Mouse (Mus musculus) midbrain, embryonic 13.5 days (tissue): ENCODE measurements around the gene Sesn3. TPM values are rescaled to one million over a fixed set of nuclear protein-coding genes. Genes with fewer than 3 reads are reported as not detected.
A peak's percentile ranks its signal among the peaks of the same experiment; 100 is the strongest.

Experiments
- ATAC-seq: fragments of 200-750 bp; cut with Nextera tagmentation; 2 replicates; pipeline ENCODE4 v1.8.0; 2017; ENCODE audit warnings: mild to moderate bottlenecking, moderate TSS enrichment, moderate library complexity
- H3K27ac ChIP-seq: fragments of 300-500 bp; sonication (generic); 2 replicates; pipeline ENCODE4 v1.5.1; 2015; ENCODE audit warnings: inconsistent platforms, mild to moderate bottlenecking, moderate library complexity
- H3K27me3 ChIP-seq: fragments of 300-500 bp; sonication (generic); 2 replicates; pipeline ENCODE4 v1.6.1; 2015; ENCODE audit warnings: mild to moderate bottlenecking, inconsistent platforms
- H3K36me3 ChIP-seq: fragments of 300-500 bp; sonication (generic); 2 replicates; pipeline ENCODE4 v1.6.1; 2015; ENCODE audit warnings: mild to moderate bottlenecking, inconsistent platforms
- H3K4me1 ChIP-seq: fragments of 300-500 bp; sonication (generic); replicated peaks from 2 replicates; pipeline ENCODE4 v1.6.1; 2015; ENCODE audit warnings: inconsistent platforms
- H3K4me2 ChIP-seq: fragments of 300-500 bp; sonication (generic); replicated peaks from 2 replicates; pipeline ENCODE4 v1.6.1; 2015; ENCODE audit warnings: moderate library complexity, mild to moderate bottlenecking, inconsistent platforms
- H3K4me3 ChIP-seq: fragments of 300-500 bp; sonication (generic); replicated peaks from 2 replicates; pipeline ENCODE4 v1.5.1; 2015; ENCODE audit warnings: mild to moderate bottlenecking, inconsistent platforms
- H3K9ac ChIP-seq: fragments of 300-500 bp; sonication (generic); replicated peaks from 2 replicates; pipeline ENCODE4 v1.6.1; 2015; ENCODE audit warnings: mild to moderate bottlenecking, inconsistent platforms
- H3K9me3 ChIP-seq: fragments of 300-500 bp; sonication (generic); 2 replicates; pipeline ENCODE4 v1.6.1; 2016; ENCODE audit warnings: mild to moderate bottlenecking, inconsistent platforms
- WGBS: fragments of 180-500 bp; shearing (Covaris S2); methylation state at CpG from one replicate; pipeline ENCODE4 v1.1.7; 2015; 5-methylcytosine and 5-hydroxymethylcytosine counted together
- polyA plus RNA-seq: library from polyadenylated mRNA; unstranded; fragments of >200 nt; fragmentation: Nextera tagmentation; extraction: Ambion mirVana; gene quantifications from 2 replicates; pipeline ENCODE4 v1.2.1, GENCODE M21; 2015

Sesn3 gene
- polyA plus RNA-seq, 1 experiment from 2014 or later = 18.8 TPM

GRCm38 (mm10) chr9:14261150-14261549 lies 13.7 kb upstream of the Sesn3 start:
- Histone ChIP-seq H3K27me3 (no peaks in the 10 kb centered on the region), H3K9me3 (no peaks in the 10 kb centered on the region), H3K4me2 (no peak overlapping the region), H3K36me3 (no peaks in the 10 kb centered on the region), H3K4me3 (no peak overlapping the region), H3K4me1 (no peaks in the 10 kb centered on the region), H3K9ac (no peak overlapping the region), H3K27ac (no peak overlapping the region)
- whole genome bisulfite sequencing = 57% methylated on average over 3 of the region's 3 CpGs
- ATAC-seq = peak; percentile 55; the same call in 1 of the 2 replicates

GRCm38 (mm10) chr9:14262568-14262972 lies 12.3 kb upstream of the Sesn3 start:
- H3K36me3 ChIP-seq = no peaks in the 10 kb centered on the region
- ATAC-seq = no peak
- H3K4me3 ChIP-seq = no peak overlapping the region
- H3K27me3 ChIP-seq = no peaks in the 10 kb centered on the region
- no peak overlapping the region for H3K4me2 ChIP-seq
- no peak overlapping the region for H3K27ac ChIP-seq
- WGBS = 64% methylated on average over 4 of the region's 4 CpGs
- no peaks in the 10 kb centered on the region for H3K9me3 ChIP-seq
- H3K9ac ChIP-seq = no peak overlapping the region
- H3K4me1 ChIP-seq = 0 out of 2 replicates have a peak, but pooled peaks cover 3% of the 10 kb centered on the region

- Histone ChIP-seq H3K36me3 (no peaks in the 10 kb centered on the region), H3K9ac (no peak overlapping the region), H3K4me2 (no peak overlapping the region), H3K9me3 (no peaks in the 10 kb centered on the region), H3K4me3 (no peak overlapping the region), H3K4me1 (0 out of 2 replicates have a peak, but pooled peaks cover 3% of the 10 kb centered on the region), H3K27me3 (no peaks in the 10 kb centered on the region), H3K27ac (no peak overlapping the region)
- WGBS = 4% methylated on average over 2 of the region's 2 CpGs
- no peak for ATAC-seq
These were observed 8.4 kb upstream of the Sesn3 start for GRCm38 (mm10) chr9:14266470-14266869.

GRCm38 (mm10) chr9:14268578-14268977 lies 6.3 kb upstream of the Sesn3 start:
- WGBS = 91% methylated on average over 2 of the region's 2 CpGs
- Histone ChIP-seq H3K27ac (no peak overlapping the region), H3K9me3 (no peaks in the 10 kb centered on the region), H3K9ac (no peak overlapping the region), H3K4me1 (0 out of 2 replicates have a peak, but pooled peaks cover 3% of the 10 kb centered on the region), H3K27me3 (no peaks in the 10 kb centered on the region), H3K4me3 (no peak overlapping the region), H3K36me3 (no peaks in the 10 kb centered on the region), H3K4me2 (no peak overlapping the region)
- no peak for ATAC-seq

- H3K4me3 ChIP-seq = no peak overlapping the region
- H3K27ac ChIP-seq = no peak overlapping the region
- H3K4me1 ChIP-seq = peaks cover 10% of the 10 kb centered on the region
- H3K9me3 ChIP-seq = no peaks in the 10 kb centered on the region
- no peak overlapping the region for H3K9ac ChIP-seq
- 81% methylated on average over 1 of the region's 1 CpGs for WGBS
- H3K4me2 ChIP-seq = no peak overlapping the region
- no peak for ATAC-seq
- H3K36me3 ChIP-seq = no peaks in the 10 kb centered on the region
- no peaks in the 10 kb centered on the region for H3K27me3 ChIP-seq
These were observed 1.9 kb upstream of the Sesn3 start for GRCm38 (mm10) chr9:14272921-14273320.

GRCm38 (mm10) chr9:14274586-14274985 lies 281 bp upstream of the Sesn3 start:
- Histone ChIP-seq H3K36me3 (no peaks in the 10 kb centered on the region), H3K27me3 (no peaks in the 10 kb centered on the region), H3K9ac (peak overlapping the region; percentile 56; the same call in 1 of the 2 replicates), H3K9me3 (no peaks in the 10 kb centered on the region), H3K4me3 (peak overlapping the region; percentile 94), H3K27ac (peak overlapping the region; percentile 86), H3K4me2 (peak overlapping the region; percentile 62), H3K4me1 (peaks cover 19% of the 10 kb centered on the region)
- WGBS = 33% methylated on average over 5 of the region's 5 CpGs
- ATAC-seq = no peak

GRCm38 (mm10) chr9:14275792-14276480 lies 1.1 kb downstream of the Sesn3 start:
- Histone ChIP-seq H3K27ac (peak overlapping the region; percentile 97), H3K4me1 (peaks cover 19% of the 10 kb centered on the region), H3K4me3 (peak overlapping the region; percentile 94), H3K27me3 (no peaks in the 10 kb centered on the region), H3K4me2 (peak overlapping the region; percentile 65), H3K9ac (peak overlapping the region; percentile 95), H3K36me3 (no peaks in the 10 kb centered on the region), H3K9me3 (no peaks in the 10 kb centered on the region)
- ATAC-seq = peak; percentile 99
- under 1% methylated on average over 52 of the region's 54 CpGs for WGBS

- Histone ChIP-seq H3K4me2 (peak overlapping the region; percentile 65), H3K27ac (peak overlapping the region; percentile 97), H3K4me3 (peak overlapping the region; percentile 94), H3K9ac (peak overlapping the region; percentile 95), H3K27me3 (no peaks in the 10 kb centered on the region), H3K4me1 (peaks cover 22% of the 10 kb centered on the region), H3K9me3 (no peaks in the 10 kb centered on the region), H3K36me3 (no peaks in the 10 kb centered on the region)
- WGBS = 0% methylated on average over 58 of the region's 61 CpGs
- ATAC-seq = peak; percentile 77
These were observed 1.8 kb downstream of the Sesn3 start for GRCm38 (mm10) chr9:14276481-14277287.

- no peak for ATAC-seq
- 0% methylated on average over 7 of the region's 7 CpGs for WGBS
- H3K4me2 ChIP-seq = peak overlapping the region; percentile 65
These were observed 2.6 kb downstream of the Sesn3 start for GRCm38 (mm10) chr9:14277365-14277991.

GRCm38 (mm10) chr9:14280696-14281095 lies 5.8 kb downstream of the Sesn3 start:
- Histone ChIP-seq H3K36me3 (no peaks in the 10 kb centered on the region), H3K9ac (no peak overlapping the region), H3K4me1 (peaks cover 23% of the 10 kb centered on the region), H3K27ac (no peak overlapping the region), H3K9me3 (no peaks in the 10 kb centered on the region), H3K4me2 (no peak overlapping the region), H3K4me3 (no peak overlapping the region), H3K27me3 (no peaks in the 10 kb centered on the region)
- ATAC-seq = no peak
- 83% methylated on average over 1 of the region's 1 CpGs for WGBS

More at GRCm38 (mm10) chr9:14277365-14277991, 2.6 kb downstream of the Sesn3 start:
- peaks cover 22% of the 10 kb centered on the region for H3K4me1 ChIP-seq
- H3K27me3 ChIP-seq = no peaks in the 10 kb centered on the region
- peak overlapping the region; percentile 94 for H3K4me3 ChIP-seq
- H3K27ac ChIP-seq = peak overlapping the region; percentile 97
- no peaks in the 10 kb centered on the region for H3K36me3 ChIP-seq
- no peaks in the 10 kb centered on the region for H3K9me3 ChIP-seq
- peak overlapping the region; percentile 95 for H3K9ac ChIP-seq

- Histone ChIP-seq H3K9me3 (no peaks in the 10 kb centered on the region), H3K27me3 (no peaks in the 10 kb centered on the region), H3K4me3 (no peak overlapping the region), H3K4me1 (peaks cover 14% of the 10 kb centered on the region; the same call in 1 of the 2 replicates), H3K9ac (no peak overlapping the region), H3K36me3 (no peaks in the 10 kb centered on the region), H3K27ac (no peak overlapping the region), H3K4me2 (no peak overlapping the region)
- WGBS = 73% methylated on average over 3 of the region's 3 CpGs
- no peak for ATAC-seq
These were observed 10.2 kb downstream of the Sesn3 start for GRCm38 (mm10) chr9:14285036-14285435.

- H3K27ac ChIP-seq = no peak overlapping the region
- H3K27me3 ChIP-seq = no peaks in the 10 kb centered on the region
- H3K4me1 ChIP-seq = peaks cover 12% of the 10 kb centered on the region; the same call in 1 of the 2 replicates
- no peak for ATAC-seq
- no peak overlapping the region for H3K9ac ChIP-seq
- no peak overlapping the region for H3K4me3 ChIP-seq
- no peaks in the 10 kb centered on the region for H3K36me3 ChIP-seq
- no peak overlapping the region for H3K4me2 ChIP-seq
- WGBS = 96% methylated on average over 1 of the region's 1 CpGs
- H3K9me3 ChIP-seq = no peaks in the 10 kb centered on the region
These were observed 12.4 kb downstream of the Sesn3 start for GRCm38 (mm10) chr9:14287234-14287633.
